Mouse (Mus musculus) testis, adult 2 months (tissue): Measurements from ENCODE around the gene AU041133. TPM values are rescaled to one million over a fixed set of nuclear protein-coding genes. Genes with fewer than 3 reads are reported as not detected.

Experiments
- H3K27ac ChIP-seq: fragments of 200-500 bp; 2 replicates; pipeline ENCODE4 v1.5.1; 2012; ENCODE audit warnings: low read depth, low read length; ENCODE audit not compliant: control insufficient read depth, insufficient read depth
- H3K27me3 ChIP-seq: fragments of 200-500 bp; 2 replicates; pipeline ENCODE4 v1.6.1; 2012; ENCODE audit warnings: mild to moderate bottlenecking, low read length, moderate library complexity; ENCODE audit not compliant: control insufficient read depth, insufficient read depth
- H3K36me3 ChIP-seq: fragments of 200-500 bp; 2 replicates; pipeline ENCODE4 v1.6.1; 2012; ENCODE audit warnings: mild to moderate bottlenecking, low read length; ENCODE audit not compliant: control insufficient read depth, insufficient read depth
- H3K4me1 ChIP-seq: fragments of 200-500 bp; 2 replicates; pipeline ENCODE4 v1.6.1; 2012; ENCODE audit warnings: low read length; ENCODE audit not compliant: control insufficient read depth, insufficient read depth
- H3K4me3 ChIP-seq: fragments of 200-500 bp; 2 replicates; pipeline ENCODE4 v1.5.1; 2012; ENCODE audit warnings: low read depth, mild to moderate bottlenecking, low read length, moderate library complexity, mixed read lengths; ENCODE audit not compliant: control insufficient read depth
- CTCF ChIP-seq: fragments of 200-500 bp; IDR thresholded peaks from 2 replicates; pipeline ENCODE4 v1.5.1; 2012; ENCODE audit warnings: low read depth, mild to moderate bottlenecking, inconsistent platforms, low read length, moderate library complexity; ENCODE audit not compliant: control insufficient read depth, insufficient read depth, insufficient replicate concordance
- POLR2A ChIP-seq: fragments of 200-500 bp; IDR thresholded peaks from 2 replicates; pipeline ENCODE4 v1.6.1; 2012; ENCODE audit warnings: low read depth, mild to moderate bottlenecking, inconsistent platforms, low read length, moderate library complexity; ENCODE audit not compliant: control insufficient read depth
- polyA plus RNA-seq: library from polyadenylated mRNA; depleted of rRNA; stranded (reverse); fragments of >200 nt; gene quantifications from 2 replicates; pipeline ENCODE4 v1.2.3, GENCODE M21; 2012; rRNA removed

AU041133 gene
- polyA plus RNA-seq, 1 experiment, result 0.28 TPM

DNA sequence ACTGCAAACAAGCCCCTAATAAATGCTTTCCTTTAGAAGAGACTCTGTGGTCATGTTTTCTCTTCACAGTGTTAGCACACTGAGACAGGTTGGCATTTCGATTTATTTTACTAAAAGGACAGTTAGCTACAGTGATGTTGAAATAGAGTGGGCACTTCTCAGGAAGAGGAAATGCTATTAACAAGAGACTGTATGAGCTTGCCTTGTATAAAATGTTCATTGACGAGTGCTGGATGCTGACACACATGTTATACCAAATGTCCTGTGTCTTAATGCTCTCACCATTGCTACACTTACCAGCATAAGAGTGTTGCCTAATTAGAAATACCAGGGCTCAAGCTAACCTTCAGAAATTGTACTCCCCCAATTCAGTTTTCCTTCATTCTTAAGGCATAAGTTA lies 42.0 kb downstream of the AU041133 start:
- H3K4me1 ChIP-seq, result no peaks in the 10 kb centered on the region
- no peaks in the 10 kb centered on the region for H3K27me3 ChIP-seq
- H3K36me3 ChIP-seq, result no peaks in the 10 kb centered on the region
- TF ChIP-seq POLR2A (no peak), CTCF (no peak)
- H3K4me3 ChIP-seq, result no peak overlapping the region
- no peak overlapping the region for H3K27ac ChIP-seq

DNA sequence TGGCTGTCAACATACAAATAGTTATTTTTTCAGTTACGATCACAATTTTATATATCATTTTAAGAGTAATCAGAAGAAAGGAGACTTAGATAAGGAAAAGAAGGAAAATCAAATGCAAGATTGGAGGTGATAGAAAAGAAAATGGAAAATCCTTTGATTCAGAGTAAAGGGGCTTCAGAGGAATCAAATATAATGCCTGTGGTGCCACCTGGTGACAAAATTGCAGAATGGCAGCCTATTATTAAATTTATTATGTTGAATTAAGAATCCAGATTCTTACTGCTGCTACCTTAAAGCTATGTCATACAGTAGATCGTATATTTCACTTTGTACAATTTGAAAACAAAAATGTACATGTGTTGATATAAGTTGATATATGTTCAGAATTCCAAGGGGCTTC lies 43.0 kb downstream of the AU041133 start:
- no peaks in the 10 kb centered on the region for H3K4me1 ChIP-seq
- H3K36me3 ChIP-seq, result no peaks in the 10 kb centered on the region
- no peak for TF ChIP-seq POLR2A
- no peak overlapping the region for H3K4me3 ChIP-seq
- H3K27me3 ChIP-seq, result no peaks in the 10 kb centered on the region
- H3K27ac ChIP-seq, result no peak overlapping the region

DNA sequence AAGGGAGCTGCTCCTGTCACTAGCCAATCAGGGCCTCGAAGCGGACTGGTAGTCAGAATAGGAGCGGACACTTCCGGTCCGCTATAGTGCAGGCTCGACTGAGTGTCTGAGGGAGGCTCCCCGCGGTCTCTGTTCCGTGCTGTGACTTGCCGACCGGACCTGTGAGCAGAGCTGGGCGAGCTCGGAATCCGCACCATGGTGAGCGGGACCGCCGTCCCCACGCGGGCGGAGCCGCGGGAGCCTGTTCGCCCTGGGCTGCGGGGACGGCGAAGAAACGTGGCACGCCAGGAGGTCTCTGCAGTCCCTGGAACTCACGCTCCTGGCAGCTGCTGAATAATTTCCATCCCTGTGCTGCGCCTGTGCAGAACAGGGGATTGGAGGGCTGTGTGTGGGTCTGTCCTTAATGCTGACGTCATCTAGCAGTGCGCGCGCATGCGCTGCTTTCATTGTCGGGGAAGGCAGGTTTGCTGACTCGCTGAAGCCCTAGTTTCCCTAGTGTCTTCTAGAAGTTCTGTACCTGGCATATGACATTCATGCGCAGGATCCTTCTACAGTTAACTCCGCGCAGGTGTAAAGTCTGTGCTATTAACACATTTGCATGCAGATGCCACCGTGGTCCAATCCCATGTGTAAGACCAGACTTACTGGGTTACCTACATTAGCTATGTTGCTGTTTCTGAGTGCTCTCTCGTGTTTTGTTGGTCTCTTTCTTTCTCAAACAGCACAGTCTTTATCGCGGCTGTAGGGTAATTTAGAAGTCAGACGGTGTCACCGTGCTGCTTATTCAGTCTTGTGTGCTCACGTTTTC lies 50.6 kb downstream of the AU041133 start:
- Histone ChIP-seq H3K4me1 (no peaks in the 10 kb centered on the region; the same call in 1 of the 2 replicates), H3K27ac (0 out of 2 replicates have a peak overlapping the region, but pooled peaks have one; percentile 5), H3K27me3 (no peaks in the 10 kb centered on the region), H3K36me3 (no peaks in the 10 kb centered on the region), H3K4me3 (peak overlapping the region; percentile 87)
- TF ChIP-seq CTCF, result no peak
- peak; percentile 53; the same call in 1 of the 2 replicates for TF ChIP-seq POLR2A

Other genes with a start within 250 kb of the AU041133 start
- gene Zfp781, start 197.5 kb upstream of the AU041133 start, polyA plus RNA-seq, result 0.08 TPM in 1 of 2 replicates, not detected in the other
- 0.20 and 0.40 TPM in 2 replicates for gene Zfp873, start 79.9 kb upstream of the AU041133 start, polyA plus RNA-seq
- gene BC024063, start 44.7 kb upstream of the AU041133 start, polyA plus RNA-seq, result 0.41 and 0.43 TPM in 2 replicates
- gene Zfp938, start 113.3 kb downstream of the AU041133 start, polyA plus RNA-seq, result 1.1 and 1.5 TPM in 2 replicates
- gene 4932415D10Rik, start 188.6 kb downstream of the AU041133 start, polyA plus RNA-seq, result 28.0 and 32.2 TPM in 2 replicates
- gene Gm4924, start 226.2 kb downstream of the AU041133 start, polyA plus RNA-seq, result 0.73 and 0.89 TPM in 2 replicates